Comparison of ENCODE assay signal across 9 mouse cellular contexts in genomic region chr3:146501601-146502123, GRCm38 (mm10). TPM values are rescaled to one million over a fixed set of nuclear protein-coding genes. Genes with fewer than 3 reads are reported as not detected.
DNase-seq lines count a peak whose midpoint lies in the region; ATAC-seq and TF ChIP-seq lines count a peak whose summit lies in the region.
"Had no signal": no experiment of that assay in that cellular context is flagged by ENCODE, and none has a peak within 500 bp of the region (broad histone marks: within the 10 kb centered on the region; RNA-seq: fewer than 3 reads in every experiment).

No protein-coding gene starts in this region.

- 13% methylated on average over 5 of the region's 5 CpGs for WGBS in heart, adult 2 months
- WGBS in forebrain, embryonic 13.5 days: 59% methylated on average over 5 of the region's 5 CpGs
- 54% methylated on average over 5 of the region's 5 CpGs for WGBS in liver, embryonic 13.5 days (ENCODE audit: insufficient replicate concordance)

- peak overlapping the region; percentile 92 for H3K4me3 ChIP-seq in heart, adult 2 months
- no peak overlapping the region for H3K4me3 ChIP-seq in C2C12 (ENCODE audit: insufficient read depth, poor library complexity, severe bottlenecking)
- peak overlapping the region; percentile 84 for H3K4me3 ChIP-seq in forebrain, embryonic 13.5 days
- peak overlapping the region; percentile 89 for H3K4me3 ChIP-seq in liver, embryonic 13.5 days (replicated peaks)

- DNase-seq in heart, adult 2 months: no peak
- no peak for DNase-seq in heart, postnatal 25 days (ENCODE audit: low spot score)
- DNase-seq in liver, embryonic 13.5 days: no peak
- DNase-seq in adrenal gland, postnatal 25 days: no peak
- no peak for DNase-seq in thymus, postnatal 4 days
- no peak for DNase-seq in right cerebral cortex, postnatal 14 days
- DNase-seq: cerebellum, adult 11 months had no signal

- ATAC-seq in forebrain, embryonic 13.5 days: no peak
- no peak for ATAC-seq in liver, embryonic 13.5 days (ENCODE audit: low read depth)

- H3K27ac ChIP-seq in heart, adult 2 months: peak overlapping the region; percentile 98
- H3K27ac ChIP-seq in forebrain, embryonic 13.5 days: no peak overlapping the region
- peak overlapping the region; percentile 95 for H3K27ac ChIP-seq in liver, embryonic 13.5 days

- H3K4me1 ChIP-seq in heart, adult 2 months (ENCODE audit: control insufficient read depth, insufficient read depth, low read length): peaks cover 15% of the 10 kb centered on the region
- peaks cover 21% of the 10 kb centered on the region for H3K4me1 ChIP-seq in forebrain, embryonic 13.5 days
- H3K4me1 ChIP-seq in liver, embryonic 13.5 days (replicated peaks): peaks cover 38% of the 10 kb centered on the region

- H3K9me3 ChIP-seq in forebrain, embryonic 13.5 days (replicated peaks): no peaks in the 10 kb centered on the region
- H3K9me3 ChIP-seq in liver, embryonic 13.5 days (replicated peaks): no peaks in the 10 kb centered on the region

- H3K36me3 ChIP-seq in heart, adult 2 months (ENCODE audit: control insufficient read depth, insufficient read depth, low read length): peaks cover 41% of the 10 kb centered on the region
- peaks cover 42% of the 10 kb centered on the region for H3K36me3 ChIP-seq in C2C12 (ENCODE audit: control insufficient read depth, insufficient read depth)
- peaks cover 28% of the 10 kb centered on the region for H3K36me3 ChIP-seq in forebrain, embryonic 13.5 days (ENCODE audit: poor library complexity, severe bottlenecking)
- peaks cover 30% of the 10 kb centered on the region for H3K36me3 ChIP-seq in liver, embryonic 13.5 days

- peak overlapping the region; percentile 35 for H3ac ChIP-seq in C2C12 (ENCODE audit: control insufficient read depth, insufficient read length, low read depth)

- no peak for TF ChIP-seq CTCF in heart, adult 2 months (IDR thresholded peaks at IDR 0.05)
- no peak for TF ChIP-seq CTCF in C2C12 (IDR thresholded peaks at IDR 0.05; ENCODE audit: control insufficient read depth, insufficient read depth, insufficient read length)

- H3K27me3 ChIP-seq in heart, adult 2 months (ENCODE audit: control insufficient read depth, insufficient read depth, low read length): no peaks in the 10 kb centered on the region
- H3K27me3 ChIP-seq in C2C12 (ENCODE audit: control insufficient read depth, insufficient read depth, insufficient read length): no peaks in the 10 kb centered on the region
- H3K27me3 ChIP-seq in forebrain, embryonic 13.5 days: no peaks in the 10 kb centered on the region
- no peaks in the 10 kb centered on the region for H3K27me3 ChIP-seq in liver, embryonic 13.5 days

- H3K4me2 ChIP-seq in forebrain, embryonic 13.5 days: peak overlapping the region; percentile 71
- peak overlapping the region; percentile 71 for H3K4me2 ChIP-seq in liver, embryonic 13.5 days

- H3K79me2 ChIP-seq in heart, adult 2 months (replicated peaks; ENCODE audit: control insufficient read depth, insufficient read depth, low read length): peaks cover 7% of the 10 kb centered on the region
- H3K79me2 ChIP-seq in C2C12 (ENCODE audit: control insufficient read depth, insufficient read depth): peaks cover 61% of the 10 kb centered on the region

- peak overlapping the region; percentile 33 for H3K9ac ChIP-seq in heart, adult 2 months (ENCODE audit: low read depth, low read length)
- peak overlapping the region; percentile 89 for H3K9ac ChIP-seq in forebrain, embryonic 13.5 days
- H3K9ac ChIP-seq in liver, embryonic 13.5 days: peak overlapping the region; percentile 94

- TF ChIP-seq EP300 in heart, adult 2 months (IDR thresholded peaks at IDR 0.05; ENCODE audit: insufficient read depth, low read depth, low read length): no peak

- intact Hi-C loops in heart, adult 2 months (cut with DNase I): loop anchor here (2.0 kb wide), 2 partner anchors 19 to 97 kb away; partner anchors contain the start of genes Rpf1 and Ssx2ip
- intact Hi-C loops in heart, postnatal 25 days (cut with DNase I): loop anchor here (2.0 to 5.0 kb wide), 2 partner anchors 17 to 99 kb away; partner anchors contain the start of gene Ssx2ip

- no peak for TF ChIP-seq POLR2A in heart, adult 2 months (IDR thresholded peaks at IDR 0.05; ENCODE audit: insufficient read depth, low read depth, low read length)

- H3K79me3 ChIP-seq in C2C12 (ENCODE audit: low read depth): peaks cover 47% of the 10 kb centered on the region

TF ChIP-seq in C2C12, 6 proteins besides CTCF, POLR2A, EP300 and RAD21:
- TF ChIP-seq CEBPB (IDR thresholded peaks at IDR 0.05; ENCODE audit: low read depth) (no peak), MYOD1 (IDR thresholded peaks at IDR 0.05; ENCODE audit: control insufficient read depth, insufficient read length, low read depth) (no peak), MYOG (IDR thresholded peaks at IDR 0.05; ENCODE audit: control insufficient read depth, extremely low read depth, insufficient read length) (no peak), MAX (IDR thresholded peaks at IDR 0.05) (no peak), USF1 (IDR thresholded peaks at IDR 0.05; ENCODE audit: low read depth) (no peak), FOSL1 (IDR thresholded peaks at IDR 0.05; ENCODE audit: insufficient read depth, low read length, poor library complexity, severe bottlenecking) (no peak)

RNA-seq across cellular contexts. Expression of gene Gng5, which starts 2.1 kb away (rescaled TPM):
- total RNA-seq in heart, adult 2 months (2021): 100 to 1,000 TPM; 216 to 264 TPM
- 331 and 445 TPM in 2 replicates for polyA plus RNA-seq in heart, adult 2 months (2012; rRNA removed)
- 100 to 1,000 TPM; 197 to 229 TPM for total RNA-seq in heart, postnatal 25 days (2021)
- polyA plus RNA-seq in C2C12 (2012; fragmentation: generic; extraction: Trizol): 342 TPM
- 754 and 826 TPM in 2 replicates for polyA plus RNA-seq in forebrain, embryonic 13.5 days (2015; fragmentation: Nextera tagmentation; extraction: Ambion mirVana)
- polyA plus RNA-seq in liver, embryonic 13.5 days (2015; fragmentation: Nextera tagmentation; extraction: Ambion mirVana): 639 and 648 TPM in 2 replicates
- total RNA-seq in adrenal gland, postnatal 25 days (2021): 261 and 291 TPM in 2 replicates

RNA-seq across cellular contexts. Expression of gene Spata1, which starts 2.1 kb away (rescaled TPM):
- total RNA-seq in heart, adult 2 months (2021): 1 to 10 TPM; 1.4 to 2.3 TPM
- 1.2 and 1.8 TPM in 2 replicates for polyA plus RNA-seq in heart, adult 2 months (2012; rRNA removed)
- total RNA-seq in heart, postnatal 25 days (2021): 1 to 10 TPM; 2.2 to 2.3 TPM
- 0.56 TPM for polyA plus RNA-seq in C2C12 (2012; fragmentation: generic; extraction: Trizol)
- polyA plus RNA-seq in forebrain, embryonic 13.5 days (2015; fragmentation: Nextera tagmentation; extraction: Ambion mirVana): 4.2 and 4.5 TPM in 2 replicates
- 0.88 and 1.1 TPM in 2 replicates for polyA plus RNA-seq in liver, embryonic 13.5 days (2015; fragmentation: Nextera tagmentation; extraction: Ambion mirVana)
- total RNA-seq in adrenal gland, postnatal 25 days (2021): 3.9 and 6.2 TPM in 2 replicates

RNA-seq across cellular contexts. Expression of gene Rpf1, which starts 19.6 kb away (rescaled TPM):
- 10 to 100 TPM; 13.0 to 15.3 TPM for total RNA-seq in heart, adult 2 months (2021)
- polyA plus RNA-seq in heart, adult 2 months (2012; rRNA removed): 5.8 and 12.3 TPM in 2 replicates
- 10 to 100 TPM; 13.6 to 15.5 TPM for total RNA-seq in heart, postnatal 25 days (2021)
- 19.5 TPM for polyA plus RNA-seq in C2C12 (2012; fragmentation: generic; extraction: Trizol)
- 62.5 and 67.5 TPM in 2 replicates for polyA plus RNA-seq in forebrain, embryonic 13.5 days (2015; fragmentation: Nextera tagmentation; extraction: Ambion mirVana)
- polyA plus RNA-seq in liver, embryonic 13.5 days (2015; fragmentation: Nextera tagmentation; extraction: Ambion mirVana): 41.5 and 52.6 TPM in 2 replicates
- total RNA-seq in adrenal gland, postnatal 25 days (2021): 36.3 and 42.2 TPM in 2 replicates

RNA-seq across cellular contexts. Expression of gene Ctbs, which starts 52.1 kb away (rescaled TPM):
- 1 to 10 TPM; 3.2 to 3.7 TPM for total RNA-seq in heart, adult 2 months (2021)
- 1.7 and 3.6 TPM in 2 replicates for polyA plus RNA-seq in heart, adult 2 months (2012; rRNA removed)
- total RNA-seq in heart, postnatal 25 days (2021): 1 to 10 TPM; 4.2 to 4.4 TPM
- polyA plus RNA-seq in C2C12 (2012; fragmentation: generic; extraction: Trizol): 1.5 TPM
- polyA plus RNA-seq in forebrain, embryonic 13.5 days (2015; fragmentation: Nextera tagmentation; extraction: Ambion mirVana): 3.1 and 3.5 TPM in 2 replicates
- 4.8 and 4.9 TPM in 2 replicates for polyA plus RNA-seq in liver, embryonic 13.5 days (2015; fragmentation: Nextera tagmentation; extraction: Ambion mirVana)
- 11.9 and 16.2 TPM in 2 replicates for total RNA-seq in adrenal gland, postnatal 25 days (2021)

Comparison
In these comparisons a context has a peak if more than half of its experiments do, and no peak if none do; other contexts are left out.
1. H3K9ac ChIP-seq: peak in every context shown above with its lines; median percentile 94 in liver, embryonic 13.5 days; 89 in forebrain, embryonic 13.5 days; 33 in heart, adult 2 months.